33 mouse cellular contexts compared by ENCODE assay signal in the genomic region with DNA sequence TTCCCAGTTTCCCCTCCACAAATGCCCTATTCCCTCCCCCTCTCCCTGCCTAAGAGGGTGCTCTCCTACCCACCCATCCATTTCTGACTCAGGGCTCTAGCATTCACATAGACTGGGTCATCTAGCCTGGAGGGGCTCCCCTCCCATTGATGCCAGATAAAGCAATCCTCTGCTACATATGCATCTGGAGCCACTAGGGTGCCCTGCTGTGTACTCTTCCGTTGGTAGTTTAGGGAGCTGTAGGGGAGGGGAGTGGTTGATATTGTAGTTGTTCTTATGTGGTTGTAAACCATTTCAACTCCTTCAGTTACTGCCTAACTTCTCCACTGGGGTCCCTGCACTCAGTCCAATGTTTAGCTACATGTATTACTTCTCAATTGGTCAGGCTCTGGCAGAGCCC. TPM values are rescaled to one million over a fixed set of nuclear protein-coding genes. Genes with fewer than 3 reads are reported as not detected.
A peak's percentile ranks its signal among the peaks of the same experiment; 100 is the strongest.
DNase-seq lines count a peak whose midpoint lies in the region; ATAC-seq and TF ChIP-seq lines count a peak whose summit lies in the region.
"Had no signal": no experiment of that assay in that cellular context is flagged by ENCODE, and none has a peak within 500 bp of the region (broad histone marks: within the 10 kb centered on the region; RNA-seq: fewer than 3 reads in every experiment).

No protein-coding gene starts in this region.

- no peak for TF ChIP-seq CTCF in ES-Bruce4 (IDR thresholded peaks at IDR 0.05; ENCODE audit: low read depth, low read length)

- TF ChIP-seq EP300 in ES-Bruce4 (IDR thresholded peaks at IDR 0.05; ENCODE audit: insufficient read depth, low read depth, low read length) = peak; percentile 64; the same call in 1 of the 2 replicates

- no peak for ATAC-seq in midbrain, embryonic 13.5 days
- no peak for ATAC-seq in midbrain, embryonic 16.5 days
- ATAC-seq: activated CD4-positive, CD25-positive, alpha-beta regulatory T cell, adult 4 months; CD4-positive, CD25-positive, alpha-beta regulatory T cell, adult 4 months; forebrain, embryonic 14.5 days; forebrain, embryonic 16.5 days had no signal

- no peak overlapping the region for H3K4me2 ChIP-seq in midbrain, embryonic 13.5 days (replicated peaks)
- H3K4me2 ChIP-seq in midbrain, embryonic 16.5 days (ENCODE audit: low read length) = no peak overlapping the region
- H3K4me2 ChIP-seq: embryonic facial prominence, embryonic 13.5 days; embryonic facial prominence, embryonic 15.5 days; forebrain, embryonic 12.5 days had no signal

- H3K4me3 ChIP-seq in ES-Bruce4 (ENCODE audit: low read depth, low read length) = no peak overlapping the region
- H3K4me3 ChIP-seq in ES-E14 (ENCODE audit: insufficient read depth in 1 of 2, low read depth in 1 of 2, low read length in 2 of 2, poor library complexity in 1 of 2, severe bottlenecking in 1 of 2) = no peak overlapping the region
- H3K4me3 ChIP-seq in midbrain, embryonic 13.5 days (replicated peaks) = no peak overlapping the region
- no peak overlapping the region for H3K4me3 ChIP-seq in midbrain, embryonic 16.5 days (ENCODE audit: low read depth, low read length)
- H3K4me3 ChIP-seq: embryonic facial prominence, embryonic 13.5 days; embryonic facial prominence, embryonic 15.5 days; erythroblast, embryonic 14.5 days; forebrain, embryonic 10.5 days; forebrain, embryonic 12.5 days had no signal

- no peaks in the 10 kb centered on the region for H3K36me3 ChIP-seq in ES-Bruce4 (ENCODE audit: control insufficient read depth, insufficient read depth, low read length, poor library complexity, severe bottlenecking)
- H3K36me3 ChIP-seq in ES-E14 (ENCODE audit: control insufficient read depth, insufficient read depth, low read length, poor library complexity, severe bottlenecking) = no peaks in the 10 kb centered on the region
- no peaks in the 10 kb centered on the region for H3K36me3 ChIP-seq in midbrain, embryonic 13.5 days
- no peaks in the 10 kb centered on the region for H3K36me3 ChIP-seq in midbrain, embryonic 16.5 days (ENCODE audit: control insufficient read depth, insufficient read depth, low read length)
- H3K36me3 ChIP-seq: embryonic facial prominence, embryonic 13.5 days; embryonic facial prominence, embryonic 15.5 days; forebrain, embryonic 10.5 days; forebrain, embryonic 12.5 days had no signal

- peaks cover 2% of the 10 kb centered on the region for H3K4me1 ChIP-seq in ES-Bruce4 (ENCODE audit: control insufficient read depth, insufficient read depth, low read length)
- H3K4me1 ChIP-seq in ES-E14 (ENCODE audit: control insufficient read depth in 2 of 2, insufficient read depth in 2 of 2, low read length in 2 of 2, poor library complexity in 1 of 2) = peaks cover 4% of the 10 kb centered on the region in 2 experiments; a peak in 3 of 4 replicates
- H3K4me1 ChIP-seq in midbrain, embryonic 13.5 days (replicated peaks) = no peaks in the 10 kb centered on the region
- H3K4me1 ChIP-seq in midbrain, embryonic 16.5 days (ENCODE audit: control insufficient read depth, insufficient read depth, low read length) = no peaks in the 10 kb centered on the region
- H3K4me1 ChIP-seq: embryonic facial prominence, embryonic 13.5 days; embryonic facial prominence, embryonic 15.5 days; forebrain, embryonic 10.5 days; forebrain, embryonic 12.5 days had no signal

- H3K27me3 ChIP-seq in ES-Bruce4 (ENCODE audit: control insufficient read depth, insufficient read depth, low read length, poor library complexity, severe bottlenecking) = no peaks in the 10 kb centered on the region
- H3K27me3 ChIP-seq in midbrain, embryonic 13.5 days = no peaks in the 10 kb centered on the region
- H3K27me3 ChIP-seq in midbrain, embryonic 16.5 days (ENCODE audit: control insufficient read depth, insufficient read depth, low read depth, low read length) = no peaks in the 10 kb centered on the region
- H3K27me3 ChIP-seq: embryonic facial prominence, embryonic 13.5 days; embryonic facial prominence, embryonic 15.5 days; forebrain, embryonic 12.5 days had no signal

- H3K27ac ChIP-seq in ES-Bruce4 (ENCODE audit: insufficient read depth, low read length) (peak overlapping the region; percentile 92), ES-E14 (ENCODE audit: insufficient read depth, low read depth, low read length, poor library complexity, severe bottlenecking) (peak overlapping the region; percentile 78; the same call in 1 of the 2 replicates)
- H3K27ac ChIP-seq in midbrain, embryonic 13.5 days = no peak overlapping the region
- no peak overlapping the region for H3K27ac ChIP-seq in midbrain, embryonic 16.5 days (ENCODE audit: low read length)
- H3K27ac ChIP-seq: embryonic facial prominence, embryonic 13.5 days; embryonic facial prominence, embryonic 15.5 days; forebrain, embryonic 10.5 days; forebrain, embryonic 12.5 days had no signal

- no peaks in the 10 kb centered on the region for H3K9me3 ChIP-seq in ES-Bruce4 (replicated peaks; ENCODE audit: control insufficient read depth, insufficient read depth, low read length, poor library complexity, severe bottlenecking)
- no peaks in the 10 kb centered on the region for H3K9me3 ChIP-seq in ES-E14 (ENCODE audit: control insufficient read depth, insufficient read depth, low read depth, low read length)
- H3K9me3 ChIP-seq in midbrain, embryonic 13.5 days = no peaks in the 10 kb centered on the region
- no peaks in the 10 kb centered on the region for H3K9me3 ChIP-seq in midbrain, embryonic 16.5 days (replicated peaks; ENCODE audit: control insufficient read depth, low read length, poor library complexity, severe bottlenecking)
- H3K9me3 ChIP-seq: embryonic facial prominence, embryonic 13.5 days; embryonic facial prominence, embryonic 15.5 days; forebrain, embryonic 10.5 days; forebrain, embryonic 12.5 days had no signal

- no peak for TF ChIP-seq POLR2A in ES-Bruce4 (IDR thresholded peaks at IDR 0.05; ENCODE audit: insufficient read depth, low read length)

- no peak for DNase-seq in ES-E14 (ENCODE audit: low read depth, low spot score)
- peak; percentile 18 for DNase-seq in WW6 (ENCODE audit: low read depth, low spot score)
- DNase-seq in adrenal gland, postnatal 14 days = no peak
- DNase-seq: adrenal gland, adult 8-10 months; adrenal gland, postnatal 25 days; B cell, adult 2 months; cerebellum, adult 11 months; cerebellum, adult 18-20 months; cerebellum, adult 8-10 months; cerebellum, adult 9-11 months; cerebellum, postnatal 14 days; cerebellum, postnatal 36 days; embryo, embryonic 11 days had no signal

- in situ Hi-C loops in ES-E14 (cut with MboI; ENCODE audit: low sequenced_read_pairs in 2 of 2, unreplicated experiment in 2 of 2) = no loop called here

- H3K9ac ChIP-seq in ES-Bruce4 (ENCODE audit: low read depth, poor library complexity, severe bottlenecking) = no peak overlapping the region
- no peak overlapping the region for H3K9ac ChIP-seq in ES-E14 (ENCODE audit: insufficient read depth, low read depth, low read length, poor library complexity, severe bottlenecking)
- no peak overlapping the region for H3K9ac ChIP-seq in midbrain, embryonic 13.5 days (replicated peaks)
- no peak overlapping the region for H3K9ac ChIP-seq in midbrain, embryonic 16.5 days (ENCODE audit: low read depth, low read length)
- H3K9ac ChIP-seq: embryonic facial prominence, embryonic 13.5 days; embryonic facial prominence, embryonic 15.5 days; forebrain, embryonic 12.5 days had no signal

- 6% methylated on average over 1 of the region's 1 CpGs for WGBS in midbrain, embryonic 13.5 days
- 24% methylated on average over 1 of the region's 1 CpGs for WGBS in midbrain, embryonic 16.5 days

TF ChIP-seq in ES-E14, 5 proteins besides CTCF, POLR2A, EP300 and RAD21:
- TF ChIP-seq MAFK (IDR thresholded peaks at IDR 0.05; ENCODE audit: insufficient read depth, low read depth, low read length) = no peak
- TF ChIP-seq ZC3H11A (IDR thresholded peaks at IDR 0.05; ENCODE audit: borderline replicate concordance, low read depth, low read length) = no peak
- no peak for TF ChIP-seq ZNF384 (IDR thresholded peaks at IDR 0.05; ENCODE audit: low read depth, low read length)
- no peak for TF ChIP-seq CHD2 (IDR thresholded peaks at IDR 0.05; ENCODE audit: low read depth, low read length)
- TF ChIP-seq HCFC1 (IDR thresholded peaks at IDR 0.05; ENCODE audit: borderline replicate concordance, insufficient read depth, low read length) = no peak

RNA-seq across cellular contexts. Expression of a gene that starts 6.6 kb away (rescaled TPM):
- polyA plus RNA-seq in ES-Bruce4 (2011; ENCODE audit: insufficient read depth, insufficient read length, low read depth, missing spikeins) = not detected in 2 replicates
- not detected in 2 replicates for total RNA-seq in ES-E14 (2012; rRNA removed)
- total RNA-seq in adrenal gland, postnatal 14 days (2021) = not detected in 2 replicates
- polyA plus RNA-seq in midbrain, embryonic 13.5 days (2015; fragmentation: Nextera tagmentation; extraction: Ambion mirVana) = not detected in 2 replicates
- not detected in 2 replicates for polyA plus RNA-seq in midbrain, embryonic 16.5 days (2015; fragmentation: Nextera tagmentation; extraction: Ambion mirVana)
- total RNA-seq: adrenal gland, adult 18-20 months; adrenal gland, adult 8-10 months; adrenal gland, postnatal 25 days; adrenal gland, postnatal 4 days; CH12.LX; common myeloid progenitor, adult 5-6 weeks; MEL had no signal
- polyA plus RNA-seq: activated CD4-positive, CD25-positive, alpha-beta regulatory T cell, adult 4 months; brain, embryonic 14.5 days; CD4-positive, CD25-positive, alpha-beta regulatory T cell, adult 4 months; embryonic facial prominence, embryonic 11.5 days; embryonic facial prominence, embryonic 13.5 days; erythroblast, embryonic 14.5 days; forebrain, embryonic 10.5 days; forebrain, embryonic 12.5 days; forebrain, embryonic 14.5 days; forebrain, embryonic 16.5 days; frontal cortex, adult 2 months had no signal

RNA-seq across cellular contexts. Expression of a gene that starts 20.0 kb away (rescaled TPM):
- not detected in 2 replicates for polyA plus RNA-seq in ES-Bruce4 (2011; ENCODE audit: insufficient read depth, insufficient read length, low read depth, missing spikeins)
- not detected in 2 replicates for total RNA-seq in ES-E14 (2012; rRNA removed)
- total RNA-seq in adrenal gland, postnatal 14 days (2021) = not detected in 2 replicates
- not detected in 2 replicates for polyA plus RNA-seq in midbrain, embryonic 13.5 days (2015; fragmentation: Nextera tagmentation; extraction: Ambion mirVana)
- not detected in 2 replicates for polyA plus RNA-seq in midbrain, embryonic 16.5 days (2015; fragmentation: Nextera tagmentation; extraction: Ambion mirVana)
- total RNA-seq: adrenal gland, adult 18-20 months; adrenal gland, adult 8-10 months; adrenal gland, postnatal 25 days; adrenal gland, postnatal 4 days; CH12.LX; common myeloid progenitor, adult 5-6 weeks; MEL had no signal
- polyA plus RNA-seq: brain, embryonic 14.5 days; CD4-positive, CD25-positive, alpha-beta regulatory T cell, adult 4 months; embryonic facial prominence, embryonic 13.5 days; erythroblast, embryonic 14.5 days; forebrain, embryonic 10.5 days; forebrain, embryonic 12.5 days; forebrain, embryonic 14.5 days; forebrain, embryonic 16.5 days; frontal cortex, adult 2 months had no signal

RNA-seq across cellular contexts. Expression of a gene that starts 23.3 kb away (rescaled TPM):
- not detected in 2 replicates for polyA plus RNA-seq in ES-Bruce4 (2011; ENCODE audit: insufficient read depth, insufficient read length, low read depth, missing spikeins)
- total RNA-seq in ES-E14 (2012; rRNA removed) = not detected in 2 replicates
- total RNA-seq in adrenal gland, postnatal 14 days (2021) = 1.7 and 2.4 TPM in 2 replicates
- 0.08 TPM in 1 of 2 replicates, not detected in the other for polyA plus RNA-seq in midbrain, embryonic 13.5 days (2015; fragmentation: Nextera tagmentation; extraction: Ambion mirVana)
- polyA plus RNA-seq in midbrain, embryonic 16.5 days (2015; fragmentation: Nextera tagmentation; extraction: Ambion mirVana) = 0.08 and 0.10 TPM in 2 replicates
- total RNA-seq: MEL had no signal
- polyA plus RNA-seq: activated CD4-positive, CD25-positive, alpha-beta regulatory T cell, adult 4 months; CD4-positive, CD25-positive, alpha-beta regulatory T cell, adult 4 months; embryonic facial prominence, embryonic 11.5 days; embryonic facial prominence, embryonic 13.5 days; embryonic facial prominence, embryonic 15.5 days; erythroblast, embryonic 14.5 days; forebrain, embryonic 10.5 days; forebrain, embryonic 16.5 days had no signal

RNA-seq across cellular contexts. Expression of a gene that starts 39.0 kb away (rescaled TPM):
- polyA plus RNA-seq in ES-Bruce4 (2011; ENCODE audit: insufficient read depth, insufficient read length, low read depth, missing spikeins) = not detected in 2 replicates
- total RNA-seq in ES-E14 (2012; rRNA removed) = not detected in 2 replicates
- not detected in 2 replicates for total RNA-seq in adrenal gland, postnatal 14 days (2021)
- polyA plus RNA-seq in midbrain, embryonic 13.5 days (2015; fragmentation: Nextera tagmentation; extraction: Ambion mirVana) = not detected in 2 replicates
- not detected in 2 replicates for polyA plus RNA-seq in midbrain, embryonic 16.5 days (2015; fragmentation: Nextera tagmentation; extraction: Ambion mirVana)
- total RNA-seq: adrenal gland, adult 18-20 months; adrenal gland, adult 8-10 months; adrenal gland, postnatal 25 days; adrenal gland, postnatal 4 days; CH12.LX; common myeloid progenitor, adult 5-6 weeks; MEL had no signal
- polyA plus RNA-seq: activated CD4-positive, CD25-positive, alpha-beta regulatory T cell, adult 4 months; brain, embryonic 14.5 days; CD4-positive, CD25-positive, alpha-beta regulatory T cell, adult 4 months; embryonic facial prominence, embryonic 11.5 days; embryonic facial prominence, embryonic 13.5 days; erythroblast, embryonic 14.5 days; forebrain, embryonic 10.5 days; forebrain, embryonic 12.5 days; forebrain, embryonic 14.5 days; forebrain, embryonic 16.5 days; frontal cortex, adult 2 months had no signal

RNA-seq across cellular contexts. Expression of a gene that starts 41.0 kb away (rescaled TPM):
- polyA plus RNA-seq in ES-Bruce4 (2011; ENCODE audit: insufficient read depth, insufficient read length, low read depth, missing spikeins) = 0.12 TPM in 1 of 2 replicates, not detected in the other
- total RNA-seq in ES-E14 (2012; rRNA removed) = not detected in 2 replicates
- total RNA-seq in adrenal gland, postnatal 14 days (2021) = not detected in 2 replicates
- not detected in 2 replicates for polyA plus RNA-seq in midbrain, embryonic 13.5 days (2015; fragmentation: Nextera tagmentation; extraction: Ambion mirVana)
- not detected in 2 replicates for polyA plus RNA-seq in midbrain, embryonic 16.5 days (2015; fragmentation: Nextera tagmentation; extraction: Ambion mirVana)
- total RNA-seq: adrenal gland, adult 18-20 months; adrenal gland, adult 8-10 months; adrenal gland, postnatal 25 days; adrenal gland, postnatal 4 days; CH12.LX; common myeloid progenitor, adult 5-6 weeks; MEL had no signal
- polyA plus RNA-seq: brain, embryonic 14.5 days; embryonic facial prominence, embryonic 11.5 days; embryonic facial prominence, embryonic 13.5 days; erythroblast, embryonic 14.5 days; forebrain, embryonic 10.5 days; forebrain, embryonic 12.5 days; forebrain, embryonic 14.5 days; forebrain, embryonic 16.5 days; frontal cortex, adult 2 months had no signal

Comparison
In these comparisons a context has a peak if more than half of its experiments do, and no peak if none do; other contexts are left out.
1. H3K27ac ChIP-seq: peak in ES-Bruce4 (single experiment) and ES-E14 (single experiment); none in midbrain, embryonic 13.5 days (single experiment) and midbrain, embryonic 16.5 days (single experiment).